Mouse (Mus musculus) limb, embryonic 15.5 days (tissue): ENCODE results near the gene Dnmt1. TPM values are rescaled to one million over a fixed set of nuclear protein-coding genes. Genes with fewer than 3 reads are reported as not detected.
"Not testable (repeated sequence)": the region's sequence is repeated elsewhere in the genome, so short reads cannot be mapped to it uniquely, and the experiment has no call there.

Source experiments
- ATAC-seq: fragments of 200-750 bp; cut with Nextera tagmentation; 2 replicates; pipeline ENCODE4 v1.8.0; 2017; ENCODE audit warnings: low read depth, moderate TSS enrichment; ENCODE audit not compliant: insufficient number of reproducible peaks, low FRiP score, low TSS enrichment
- H3K27ac ChIP-seq: fragments of 300-500 bp; sonication (generic); 2 replicates; pipeline ENCODE4 v1.5.1; 2015; ENCODE audit warnings: moderate library complexity, mild to moderate bottlenecking, inconsistent platforms
- H3K27me3 ChIP-seq: fragments of 300-500 bp; sonication (generic); 2 replicates; pipeline ENCODE4 v1.6.1; 2015; ENCODE audit warnings: inconsistent platforms
- H3K36me3 ChIP-seq: fragments of 300-500 bp; sonication (generic); 2 replicates; pipeline ENCODE4 v1.6.1; 2015; ENCODE audit warnings: inconsistent platforms
- H3K4me1 ChIP-seq: fragments of 300-500 bp; sonication (generic); 2 replicates; pipeline ENCODE4 v1.6.1; 2015; ENCODE audit warnings: inconsistent platforms
- H3K4me2 ChIP-seq: fragments of 300-500 bp; sonication (generic); 2 replicates; pipeline ENCODE4 v1.6.1; 2015; ENCODE audit warnings: mild to moderate bottlenecking, inconsistent platforms
- H3K4me3 ChIP-seq: fragments of 300-500 bp; sonication (generic); 2 replicates; pipeline ENCODE4 v1.5.1; 2015; ENCODE audit warnings: mild to moderate bottlenecking, inconsistent platforms
- H3K9ac ChIP-seq: fragments of 300-500 bp; sonication (generic); 2 replicates; pipeline ENCODE4 v1.6.1; 2015; ENCODE audit warnings: inconsistent platforms
- H3K9me3 ChIP-seq: fragments of 300-500 bp; sonication (generic); 2 replicates; pipeline ENCODE4 v1.6.1; 2016; ENCODE audit warnings: inconsistent platforms
- WGBS: fragments of 180-500 bp; shearing (Covaris S2); methylation state at CpG from one replicate; pipeline ENCODE4 v1.1.7; 2015; 5-methylcytosine and 5-hydroxymethylcytosine counted together
- polyA plus RNA-seq: library from polyadenylated mRNA; unstranded; fragments of >200 nt; fragmentation: Nextera tagmentation; extraction: Ambion mirVana; gene quantifications from 2 replicates; pipeline ENCODE4 v1.2.1, GENCODE M21; 2015

Gene Dnmt1
- polyA plus RNA-seq: 79.7 and 82.3 TPM in 2 replicates

DNA sequence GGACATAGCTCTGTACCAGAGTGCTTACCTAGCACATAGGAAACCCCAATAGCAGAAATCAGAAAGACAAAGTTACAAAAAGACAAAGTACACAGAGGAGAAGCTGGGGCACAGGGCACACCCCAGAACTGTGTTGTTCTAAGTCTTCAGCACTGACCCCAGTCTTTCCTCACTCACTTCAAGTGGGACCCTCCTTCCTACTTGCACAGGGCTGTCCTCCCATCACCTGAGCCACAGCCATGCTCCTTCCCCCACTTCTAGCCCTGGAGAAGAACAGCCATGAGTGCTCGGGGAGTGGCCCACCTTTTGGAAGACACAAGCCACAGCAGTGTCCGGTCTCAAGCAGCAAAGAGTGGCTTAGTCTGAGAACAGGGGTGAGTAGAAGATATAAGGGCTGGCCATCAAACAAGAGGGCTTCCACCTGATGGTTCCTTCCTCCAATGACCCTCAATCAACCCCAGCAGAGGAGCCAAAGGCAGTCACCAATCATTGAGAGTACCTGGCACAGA lies at the start of gene Dnmt1:
Gene Dnmt1, minus strand, starts transcription at position 459 of the 509 bp plus-strand sequence.
- H3K4me1 ChIP-seq: no peaks in the 10 kb centered on the region
- H3K27me3 ChIP-seq: no peaks in the 10 kb centered on the region
- H3K9ac ChIP-seq: no peak within 1 kb of the TSS
- peaks cover 11% of the 10 kb centered on the region; the same call in 1 of the 2 replicates for H3K36me3 ChIP-seq
- ATAC-seq: no peak
- H3K4me2 ChIP-seq: no peak within 1 kb of the TSS
- H3K9me3 ChIP-seq: no peaks in the 10 kb centered on the region
- WGBS: 86% methylated on average over 2 of the region's 2 CpGs
- H3K4me3 ChIP-seq: no peak within 1 kb of the TSS
- no peak within 1 kb of the TSS for H3K27ac ChIP-seq

DNA sequence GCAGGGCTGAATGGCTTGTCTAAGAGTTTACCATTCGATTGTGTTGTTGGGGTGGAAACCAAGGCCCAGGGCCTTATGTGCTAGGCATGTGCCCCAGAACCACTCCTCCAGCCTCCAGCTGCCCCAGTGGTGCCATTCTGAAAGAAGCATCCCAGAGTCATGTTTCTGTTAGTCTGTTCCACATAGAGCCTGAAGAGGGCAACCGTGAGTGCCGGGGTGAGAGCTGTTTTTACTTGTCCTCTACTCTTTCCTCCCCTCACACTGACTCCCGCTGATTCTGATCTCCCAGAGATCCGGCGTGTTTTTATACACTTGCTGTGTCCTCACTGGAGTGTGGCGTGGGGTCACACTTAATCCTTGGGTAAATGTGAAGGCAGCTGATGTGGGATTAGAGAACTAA lies 48.3 kb upstream of the Dnmt1 start:
- WGBS: 82% methylated on average over 7 of the region's 7 CpGs
- no peak for ATAC-seq

DNA sequence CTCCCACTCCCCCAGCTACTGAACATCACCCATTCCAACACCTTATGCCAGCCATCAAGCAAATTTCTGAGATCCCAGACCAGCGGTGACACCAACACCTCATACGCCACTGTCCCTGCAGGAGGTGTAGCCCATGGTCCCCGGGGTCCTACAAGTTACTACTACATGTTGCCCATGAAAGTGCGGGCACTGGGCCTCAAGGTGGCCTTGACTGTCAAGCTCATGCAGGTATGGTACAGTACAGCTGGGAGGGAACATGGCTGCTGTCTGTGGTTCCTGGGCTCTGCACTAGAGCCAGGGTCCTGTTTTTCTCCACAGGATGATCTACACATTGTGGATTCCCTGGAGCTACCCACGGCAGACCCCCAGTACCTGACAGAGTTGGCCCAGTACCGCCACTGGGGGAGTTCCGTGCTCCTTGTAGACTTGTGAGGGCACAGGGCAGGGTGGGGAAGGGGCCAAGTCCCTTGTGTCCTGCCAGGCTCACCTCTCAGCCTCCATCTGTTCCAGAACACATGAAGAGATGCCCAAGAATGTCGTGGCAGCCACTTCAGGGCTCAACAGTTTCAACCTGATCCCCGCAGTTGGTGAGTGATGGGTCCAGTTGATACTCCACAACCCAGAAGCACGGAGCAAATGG lies 47.7 kb upstream of the Dnmt1 start:
- WGBS: 94% methylated on average over 10 of the region's 10 CpGs
- Histone ChIP-seq H3K27me3 (no peaks in the 10 kb centered on the region), H3K4me2 (no peak overlapping the region), H3K9ac (no peak overlapping the region), H3K4me1 (peaks cover 13% of the 10 kb centered on the region; the same call in 1 of the 2 replicates), H3K9me3 (no peaks in the 10 kb centered on the region), H3K4me3 (no peak overlapping the region), H3K36me3 (peaks cover 39% of the 10 kb centered on the region), H3K27ac (no peak overlapping the region)
- ATAC-seq: no peak

More for the DNA sequence above, 48.3 kb upstream of the Dnmt1 start:
- Histone ChIP-seq H3K27ac (no peak overlapping the region), H3K27me3 (no peaks in the 10 kb centered on the region), H3K4me3 (no peak overlapping the region), H3K36me3 (peaks cover 39% of the 10 kb centered on the region), H3K4me1 (peaks cover 13% of the 10 kb centered on the region; the same call in 1 of the 2 replicates), H3K4me2 (no peak overlapping the region), H3K9me3 (no peaks in the 10 kb centered on the region), H3K9ac (no peak overlapping the region)

DNA sequence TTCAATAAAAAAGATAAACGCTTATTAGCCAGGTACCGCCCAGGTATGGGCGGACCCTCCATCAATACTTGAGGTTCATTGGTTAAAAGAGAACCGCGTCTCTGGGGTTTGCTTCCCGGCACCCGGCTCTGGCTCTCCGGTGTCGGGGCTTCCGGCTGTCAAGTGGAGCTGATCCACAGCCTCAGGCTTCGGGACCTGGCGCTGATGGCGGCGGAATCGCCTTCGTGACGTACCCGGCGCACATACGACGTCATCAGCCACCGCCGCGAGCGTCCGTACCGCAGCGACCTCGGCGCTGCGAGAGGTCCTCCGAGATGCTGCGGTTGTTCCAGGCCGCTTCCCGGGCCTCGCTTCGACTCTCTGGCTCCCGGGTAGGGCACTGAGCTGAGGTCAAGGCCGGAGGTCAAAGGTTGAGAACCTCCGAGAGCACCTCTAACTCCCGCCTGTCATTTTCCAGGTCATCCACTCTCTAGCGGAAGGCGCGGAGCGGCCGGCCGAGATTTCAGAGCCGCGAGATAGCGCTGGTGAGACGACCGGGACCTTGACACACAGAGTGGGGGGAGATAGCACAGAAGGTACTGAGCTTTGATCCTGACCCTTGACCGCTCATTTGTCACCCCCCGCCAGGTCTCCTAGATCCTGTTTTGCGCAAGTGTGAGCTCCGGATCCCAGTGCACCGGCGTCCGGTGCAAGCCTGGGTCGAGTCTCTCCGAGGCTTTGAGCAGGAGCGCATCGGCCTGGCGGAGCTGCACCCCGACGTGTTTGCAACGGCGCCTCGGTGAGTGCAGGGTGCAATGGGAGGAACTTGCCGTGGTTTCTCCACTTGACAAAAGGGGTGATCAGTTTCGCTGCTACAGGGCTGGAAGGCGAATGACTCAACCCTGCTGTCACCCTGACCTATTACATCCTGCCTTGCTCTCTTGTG lies 43.2 kb upstream of the Dnmt1 start, which contains the start of gene Mrpl4:
Gene Mrpl4, plus strand, starts transcription at position 112 of the 925 bp plus-strand sequence.
- H3K4me3 ChIP-seq: peak within 1 kb of the TSS; percentile 63
- peaks cover 7% of the 10 kb centered on the region; the same call in 1 of the 2 replicates for H3K4me1 ChIP-seq
- WGBS: under 1% methylated on average over 72 of the region's 72 CpGs
- H3K4me2 ChIP-seq: peak within 1 kb of the TSS; percentile 84
- peak within 1 kb of the TSS; percentile 67 for H3K9ac ChIP-seq
- no peaks in the 10 kb centered on the region for H3K9me3 ChIP-seq
- no peaks in the 10 kb centered on the region for H3K27me3 ChIP-seq
- H3K27ac ChIP-seq: peak within 1 kb of the TSS; percentile 60
- peak; percentile 71 for ATAC-seq
- peaks cover 25% of the 10 kb centered on the region for H3K36me3 ChIP-seq

DNA sequence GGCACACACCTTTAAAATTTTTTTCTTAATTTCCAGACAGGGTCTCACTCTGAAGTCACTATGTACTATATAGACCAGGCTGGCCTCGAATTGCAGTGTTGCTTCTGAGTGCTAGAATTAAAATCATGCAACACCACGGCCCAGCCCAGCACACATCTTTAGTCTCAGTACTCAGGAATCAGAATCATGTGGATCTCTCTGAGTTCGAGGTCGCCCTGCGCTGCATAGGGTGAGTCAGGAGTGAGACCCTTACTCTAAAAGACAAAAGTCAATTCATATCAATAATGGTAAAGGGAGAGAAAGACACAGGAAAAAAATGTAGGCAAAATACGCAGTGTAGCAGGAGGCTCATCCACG lies 42.6 kb upstream of the Dnmt1 start:
- H3K4me1 ChIP-seq: peaks cover 7% of the 10 kb centered on the region; the same call in 1 of the 2 replicates
- H3K9ac ChIP-seq: peak overlapping the region; percentile 67
- no peaks in the 10 kb centered on the region for H3K9me3 ChIP-seq
- peak overlapping the region; percentile 84 for H3K4me2 ChIP-seq
- no peaks in the 10 kb centered on the region for H3K27me3 ChIP-seq
- H3K27ac ChIP-seq: peak overlapping the region; percentile 60; the same call in 1 of the 2 replicates
- H3K36me3 ChIP-seq: peaks cover 18% of the 10 kb centered on the region
- ATAC-seq: no peak; the same call in 1 of the 2 replicates
- peak overlapping the region; percentile 63 for H3K4me3 ChIP-seq
- WGBS: 12% methylated on average over 7 of the region's 7 CpGs

DNA sequence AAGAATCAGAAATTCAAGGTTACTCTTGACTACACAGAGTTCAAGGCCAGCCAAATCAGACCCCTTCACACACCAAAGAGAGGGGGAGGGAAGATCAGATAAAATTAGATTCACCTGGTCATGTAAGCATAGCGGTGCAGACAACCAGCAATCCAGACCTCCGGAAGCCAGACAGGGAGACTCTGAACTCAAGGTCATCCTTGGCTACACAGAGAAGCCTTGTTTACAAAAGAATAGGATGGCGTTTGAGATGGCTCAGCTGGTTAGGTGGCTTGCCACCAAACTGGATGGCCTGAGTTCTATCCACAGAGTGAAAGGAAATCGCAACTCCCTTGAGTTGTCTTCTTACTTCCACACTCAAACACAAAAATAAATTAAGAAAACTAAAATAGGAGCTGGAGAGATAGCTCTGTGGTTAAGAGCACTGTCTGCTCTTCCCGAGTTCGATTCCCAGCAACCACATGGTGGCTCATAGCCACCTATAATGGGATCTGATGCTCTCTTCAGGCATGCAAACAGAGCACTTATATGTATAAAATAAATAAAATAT lies 42.0 kb upstream of the Dnmt1 start:
- WGBS: 75% methylated on average over 6 of the region's 6 CpGs
- no peak for ATAC-seq
- no peak overlapping the region for H3K4me2 ChIP-seq

DNA sequence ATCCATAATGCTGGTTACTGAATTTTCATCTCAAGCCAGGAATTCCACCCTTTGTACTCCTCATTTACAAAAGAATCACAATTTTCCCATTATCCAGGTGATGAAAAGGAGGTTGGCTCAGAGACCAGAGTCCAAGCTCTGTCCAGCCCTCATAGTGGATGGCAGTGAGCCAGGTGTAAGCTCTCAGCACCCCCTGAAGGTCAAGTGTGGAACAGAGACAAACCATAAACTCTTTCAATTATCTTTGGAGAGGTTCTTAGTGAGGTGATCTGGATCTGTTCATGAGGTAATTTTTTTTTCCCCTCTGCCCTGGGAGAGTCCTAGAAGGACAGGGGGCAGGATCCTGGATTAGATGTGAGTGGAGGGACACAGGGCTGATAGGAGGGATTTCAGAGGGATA lies 41.1 kb upstream of the Dnmt1 start:
- Histone ChIP-seq H3K27me3 (no peaks in the 10 kb centered on the region), H3K4me3 (no peak overlapping the region), H3K4me2 (no peak overlapping the region), H3K4me1 (peaks cover 7% of the 10 kb centered on the region; the same call in 1 of the 2 replicates), H3K36me3 (peaks cover 5% of the 10 kb centered on the region), H3K27ac (no peak overlapping the region), H3K9me3 (no peaks in the 10 kb centered on the region), H3K9ac (no peak overlapping the region)
- ATAC-seq: no peak

More for the DNA sequence above, 42.0 kb upstream of the Dnmt1 start:
- Histone ChIP-seq H3K9me3 (no peaks in the 10 kb centered on the region), H3K27me3 (no peaks in the 10 kb centered on the region), H3K4me1 (peaks cover 7% of the 10 kb centered on the region; the same call in 1 of the 2 replicates), H3K36me3 (peaks cover 13% of the 10 kb centered on the region), H3K4me3 (no peak overlapping the region), H3K27ac (no peak overlapping the region), H3K9ac (no peak overlapping the region)

DNA sequence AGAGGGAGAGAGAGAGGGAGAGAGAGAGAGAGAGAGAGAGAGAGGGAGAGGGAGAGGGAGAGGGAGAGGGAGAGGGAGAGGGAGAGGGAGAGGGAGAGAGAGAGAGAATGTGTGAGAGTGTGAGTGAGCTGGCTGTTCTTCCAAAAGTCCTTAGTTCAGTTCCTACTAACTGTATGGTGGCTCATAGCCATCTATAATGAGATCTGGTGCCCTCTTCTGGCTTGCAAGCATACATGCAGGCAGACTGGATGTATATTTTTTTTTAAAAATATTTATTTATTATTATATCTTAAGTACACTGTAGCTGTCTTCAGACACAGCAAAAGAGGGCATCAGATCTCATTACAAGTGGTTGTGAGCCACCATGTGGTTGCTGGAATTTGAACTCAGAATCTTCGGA lies 38.6 kb upstream of the Dnmt1 start:
- H3K27ac ChIP-seq, H3K9me3 ChIP-seq, ATAC-seq, H3K4me2 ChIP-seq, H3K36me3 ChIP-seq, H3K4me1 ChIP-seq, H3K4me3 ChIP-seq, H3K27me3 ChIP-seq, H3K9ac ChIP-seq: not testable (repeated sequence)
- 71% methylated on average over 1 of the region's 1 CpGs for WGBS

DNA sequence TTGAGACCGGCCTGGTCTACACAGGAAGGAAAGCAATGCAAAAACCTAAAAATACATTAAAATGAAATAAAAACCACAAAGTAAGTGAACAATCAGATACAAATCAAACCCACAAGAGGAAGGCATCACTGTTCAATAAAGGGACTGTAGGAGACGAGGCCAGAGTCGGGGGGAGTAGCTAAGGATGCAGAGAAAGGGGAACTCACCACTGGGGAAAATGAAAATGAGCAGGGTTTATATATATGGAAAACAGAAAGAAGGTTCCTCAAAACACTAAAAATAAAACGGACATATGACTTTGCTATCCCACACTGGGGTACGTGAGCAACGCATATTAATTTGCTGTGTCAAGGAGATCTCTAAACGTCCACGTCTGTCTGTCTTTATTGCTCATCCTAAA lies 37.4 kb upstream of the Dnmt1 start:
- no peak overlapping the region for H3K9ac ChIP-seq
- H3K4me1 ChIP-seq: peaks cover 10% of the 10 kb centered on the region
- H3K27me3 ChIP-seq: no peaks in the 10 kb centered on the region
- no peak overlapping the region for H3K4me2 ChIP-seq
- no peak overlapping the region for H3K4me3 ChIP-seq
- 90% methylated on average over 8 of the region's 8 CpGs for WGBS
- no peaks in the 10 kb centered on the region for H3K36me3 ChIP-seq
- no peak overlapping the region for H3K27ac ChIP-seq
- H3K9me3 ChIP-seq: no peaks in the 10 kb centered on the region
- ATAC-seq: no peak

DNA sequence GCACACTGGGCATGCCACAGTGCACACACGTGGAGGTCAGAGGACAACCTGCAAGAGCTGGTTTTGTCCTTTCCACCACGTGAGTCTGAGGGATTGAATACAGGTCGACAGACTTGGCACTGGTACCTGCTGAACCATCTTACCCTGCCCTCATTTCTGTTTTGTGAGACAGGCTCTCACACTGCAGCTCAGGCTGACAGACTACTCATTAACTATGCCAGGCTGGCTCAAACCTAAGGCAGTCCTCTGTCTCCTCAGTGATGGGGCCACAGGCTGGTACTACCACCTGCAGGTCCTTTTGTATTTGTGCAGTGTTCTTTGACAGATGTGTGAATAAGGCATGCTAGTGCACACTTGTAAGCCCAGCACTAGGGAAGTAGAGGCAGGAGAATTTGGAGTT lies 35.4 kb upstream of the Dnmt1 start:
- Histone ChIP-seq H3K9me3 (no peaks in the 10 kb centered on the region), H3K9ac (no peak overlapping the region), H3K4me2 (no peak overlapping the region), H3K4me1 (peaks cover 19% of the 10 kb centered on the region), H3K27me3 (no peaks in the 10 kb centered on the region), H3K27ac (no peak overlapping the region), H3K36me3 (no peaks in the 10 kb centered on the region), H3K4me3 (no peak overlapping the region)
- WGBS: 74% methylated on average over 3 of the region's 3 CpGs
- ATAC-seq: no peak

DNA sequence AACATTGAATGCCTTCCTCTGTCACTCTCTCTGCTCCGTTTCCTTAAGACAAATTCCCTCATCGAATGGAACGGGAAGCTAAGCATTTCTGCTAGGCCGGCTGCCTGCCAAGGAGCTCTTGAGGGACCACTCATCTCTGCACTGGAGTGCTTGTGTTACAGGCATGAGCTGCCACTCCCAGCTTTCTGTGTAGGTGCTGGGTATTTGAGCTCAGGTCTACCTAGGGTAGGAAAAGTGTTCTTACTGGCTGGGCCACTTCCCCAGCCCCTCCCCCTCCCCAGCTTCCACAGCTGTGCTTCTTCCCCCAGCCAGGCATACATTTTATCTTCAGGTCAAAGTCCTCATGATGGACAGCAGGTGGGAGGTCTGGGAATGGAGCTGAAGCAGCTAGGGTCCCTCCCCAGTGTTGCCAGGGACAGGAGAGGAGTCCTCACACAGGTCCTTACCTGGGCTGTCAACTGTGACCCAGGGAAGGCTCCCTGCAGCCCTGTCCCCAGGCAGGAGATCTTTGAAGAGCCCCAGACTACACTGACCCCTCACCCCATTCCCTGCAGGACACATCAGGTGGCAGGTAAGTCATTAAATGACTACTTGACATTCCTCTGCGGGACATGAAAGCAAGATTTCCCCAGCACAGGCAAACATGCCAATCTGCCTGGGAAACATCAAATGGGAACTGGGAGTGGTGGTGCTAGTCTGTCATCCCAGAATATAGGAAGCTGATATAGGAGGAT lies 33.6 kb upstream of the Dnmt1 start:
- Histone ChIP-seq H3K9me3 (no peaks in the 10 kb centered on the region), H3K4me3 (no peak overlapping the region), H3K4me2 (no peak overlapping the region), H3K36me3 (no peaks in the 10 kb centered on the region), H3K9ac (no peak overlapping the region), H3K27ac (no peak overlapping the region; the same call in 1 of the 2 replicates), H3K4me1 (peaks cover 22% of the 10 kb centered on the region), H3K27me3 (no peaks in the 10 kb centered on the region)
- no peak for ATAC-seq
- WGBS: 34% methylated on average over 5 of the region's 5 CpGs
